Mouse (Mus musculus) myocyte (in vitro differentiated cells): ENCODE results near the gene Zpld1.

Source experiments
- E2F4 ChIP-seq: IDR thresholded peaks from one replicate; pipeline ENCODE4 v1.6.1; 2011; ENCODE audit warnings: mild to moderate bottlenecking, control low read depth, moderate library complexity; ENCODE audit not compliant: insufficient read depth
- POLR2A ChIP-seq: IDR thresholded peaks from one replicate; pipeline ENCODE4 v1.6.1; 2011; ENCODE audit warnings: low read depth, mild to moderate bottlenecking, control low read depth, moderate library complexity; ENCODE audit not compliant: insufficient read length
- USF1 ChIP-seq: IDR thresholded peaks from one replicate; pipeline ENCODE4 v1.6.1; 2011; ENCODE audit warnings: low read depth, mild to moderate bottlenecking, control low read depth, moderate library complexity

DNA sequence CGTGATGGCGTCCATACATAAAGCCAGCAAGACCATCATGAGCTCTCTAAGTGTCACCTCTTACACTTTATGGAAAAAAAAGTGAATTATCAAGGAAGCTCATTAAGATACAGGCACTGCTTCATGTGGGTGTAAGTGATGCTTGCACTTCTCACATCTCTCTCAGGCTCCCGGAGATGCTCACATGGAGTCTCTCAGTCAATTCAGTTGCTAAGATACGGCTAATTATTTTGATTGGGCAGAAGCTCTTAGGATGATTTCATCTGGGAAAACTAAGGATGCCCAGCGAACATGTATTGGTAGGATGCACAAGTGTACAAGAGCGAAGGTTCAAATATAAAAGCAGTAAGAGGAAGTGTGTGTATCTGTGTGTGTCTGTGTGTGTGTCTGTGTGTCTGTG lies 38.1 kb downstream of the Zpld1 start:
- TF ChIP-seq E2F4 (no peak), USF1 (no peak), POLR2A (no peak)
